Comparison of ENCODE assay signal across 22 mouse cellular contexts in the genomic region with DNA sequence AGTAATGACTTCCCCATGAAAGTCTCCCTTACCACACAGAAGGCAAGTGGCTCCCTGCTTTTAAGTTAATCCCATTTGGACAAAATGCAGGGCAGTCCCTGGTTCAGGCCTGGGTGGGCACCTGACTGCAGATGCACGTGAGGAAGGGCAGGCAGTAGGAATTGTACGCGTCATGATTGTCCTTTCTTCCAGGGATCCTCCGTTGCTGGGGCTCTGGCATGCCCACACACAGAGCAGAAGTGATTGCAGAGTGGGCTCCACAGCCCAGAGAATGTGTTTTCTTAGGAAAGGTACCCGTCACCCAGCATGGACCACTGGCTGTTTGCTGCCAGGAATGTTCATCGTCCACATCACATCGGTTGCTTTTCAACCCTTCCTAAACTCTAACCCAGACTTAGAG. TPM values are rescaled to one million over a fixed set of nuclear protein-coding genes. Genes with fewer than 3 reads are reported as not detected.
DNase-seq lines count a peak whose midpoint lies in the region; ATAC-seq and TF ChIP-seq lines count a peak whose summit lies in the region.
"Had no signal": no experiment of that assay in that cellular context is flagged by ENCODE, and none has a peak within 500 bp of the region (broad histone marks: within the 10 kb centered on the region; RNA-seq: fewer than 3 reads in every experiment).

No protein-coding gene starts in this region.

- peak; percentile 71 for DNase-seq in heart, adult 11 months
- no peak for DNase-seq in heart, adult 2 months
- no peak for DNase-seq in liver, embryonic 11.5 days (ENCODE audit: low spot score)
- DNase-seq in midbrain, embryonic 11.5 days (ENCODE audit: low spot score, missing footprints): peak; percentile 8
- no peak for DNase-seq in neural tube, embryonic 10.5 days (ENCODE audit: extremely low spot score, low spot score)
- DNase-seq: adrenal gland, adult 2 months; adrenal gland, adult 8-10 months; adrenal gland, postnatal 10 days; adrenal gland, postnatal 14 days; adrenal gland, postnatal 25 days; adrenal gland, postnatal 36 days; B cell, adult 2 months; cerebellum, adult 11 months; cerebellum, adult 11-12 months had no signal

- H3K4me2 ChIP-seq in liver, embryonic 12.5 days: no peak overlapping the region
- no peak overlapping the region for H3K4me2 ChIP-seq in liver, embryonic 11.5 days
- no peak overlapping the region for H3K4me2 ChIP-seq in midbrain, embryonic 11.5 days
- no peak overlapping the region for H3K4me2 ChIP-seq in midbrain, embryonic 13.5 days (replicated peaks)
- no peak overlapping the region for H3K4me2 ChIP-seq in neural tube, embryonic 15.5 days

- peaks cover 5% of the 10 kb centered on the region; the same call in 1 of the 2 replicates for H3K79me2 ChIP-seq in heart, adult 2 months (replicated peaks; ENCODE audit: control insufficient read depth, insufficient read depth, low read length)

- 90% methylated on average over 7 of the region's 7 CpGs for WGBS in heart, adult 2 months
- WGBS in liver, embryonic 12.5 days (ENCODE audit: insufficient replicate concordance): 88% methylated on average over 7 of the region's 7 CpGs
- 91% methylated on average over 7 of the region's 7 CpGs for WGBS in liver, embryonic 11.5 days
- 87% methylated on average over 7 of the region's 7 CpGs for WGBS in midbrain, embryonic 11.5 days
- WGBS in midbrain, embryonic 13.5 days: 80% methylated on average over 7 of the region's 7 CpGs
- 79% methylated on average over 7 of the region's 7 CpGs for WGBS in neural tube, embryonic 15.5 days

- no peak for TF ChIP-seq POLR2A in heart, adult 2 months (IDR thresholded peaks at IDR 0.05; ENCODE audit: insufficient read depth, low read depth, low read length)

- H3K9ac ChIP-seq in heart, adult 2 months (ENCODE audit: low read depth, low read length): no peak overlapping the region
- H3K9ac ChIP-seq in liver, embryonic 12.5 days: no peak overlapping the region
- H3K9ac ChIP-seq in liver, embryonic 11.5 days (ENCODE audit: low read depth, low read length): no peak overlapping the region
- no peak overlapping the region for H3K9ac ChIP-seq in midbrain, embryonic 11.5 days (ENCODE audit: low read length)
- no peak overlapping the region for H3K9ac ChIP-seq in midbrain, embryonic 13.5 days (replicated peaks)
- no peak overlapping the region for H3K9ac ChIP-seq in neural tube, embryonic 15.5 days (replicated peaks)

- H3K27ac ChIP-seq in heart, adult 2 months: no peak overlapping the region
- H3K27ac ChIP-seq in liver, embryonic 12.5 days: 0 out of 2 replicates have a peak overlapping the region, but pooled peaks have one; percentile 1
- H3K27ac ChIP-seq in liver, embryonic 11.5 days (ENCODE audit: low read depth, low read length): no peak overlapping the region
- H3K27ac ChIP-seq in midbrain, embryonic 11.5 days (ENCODE audit: low read depth, low read length): no peak overlapping the region
- no peak overlapping the region for H3K27ac ChIP-seq in midbrain, embryonic 13.5 days
- 0 out of 2 replicates have a peak overlapping the region, but pooled peaks have one; percentile 18 for H3K27ac ChIP-seq in neural tube, embryonic 15.5 days (replicated peaks)

- H3K27me3 ChIP-seq in heart, adult 2 months (ENCODE audit: control insufficient read depth, insufficient read depth, low read length): no peaks in the 10 kb centered on the region
- no peaks in the 10 kb centered on the region for H3K27me3 ChIP-seq in liver, embryonic 12.5 days (replicated peaks)
- H3K27me3 ChIP-seq in liver, embryonic 11.5 days (replicated peaks; ENCODE audit: control insufficient read depth, insufficient read depth, low read length): no peaks in the 10 kb centered on the region
- no peaks in the 10 kb centered on the region for H3K27me3 ChIP-seq in midbrain, embryonic 11.5 days (ENCODE audit: control insufficient read depth, insufficient read depth, low read length)
- no peaks in the 10 kb centered on the region for H3K27me3 ChIP-seq in midbrain, embryonic 13.5 days
- no peaks in the 10 kb centered on the region for H3K27me3 ChIP-seq in neural tube, embryonic 15.5 days (replicated peaks)
- H3K27me3 ChIP-seq: CH12.LX, Patski had no signal

- TF ChIP-seq EP300 in heart, adult 2 months (IDR thresholded peaks at IDR 0.05; ENCODE audit: insufficient read depth, low read depth, low read length): no peak

- peaks cover 6% of the 10 kb centered on the region; the same call in 1 of the 2 replicates for H3K36me3 ChIP-seq in heart, adult 2 months (ENCODE audit: control insufficient read depth, insufficient read depth, low read length)
- peaks cover 34% of the 10 kb centered on the region for H3K36me3 ChIP-seq in liver, embryonic 12.5 days
- no peaks in the 10 kb centered on the region for H3K36me3 ChIP-seq in liver, embryonic 11.5 days (ENCODE audit: control insufficient read depth, insufficient read depth, low read length)
- no peaks in the 10 kb centered on the region for H3K36me3 ChIP-seq in midbrain, embryonic 11.5 days (ENCODE audit: control insufficient read depth, insufficient read depth, low read length)
- H3K36me3 ChIP-seq in midbrain, embryonic 13.5 days: no peaks in the 10 kb centered on the region
- H3K36me3 ChIP-seq in neural tube, embryonic 15.5 days: no peaks in the 10 kb centered on the region

- no peak for TF ChIP-seq CTCF in heart, adult 2 months (IDR thresholded peaks at IDR 0.05)

- ATAC-seq in liver, embryonic 12.5 days: no peak
- ATAC-seq in liver, embryonic 11.5 days (replicated peaks; ENCODE audit: low FRiP score): no peak
- ATAC-seq in midbrain, embryonic 11.5 days (ENCODE audit: low FRiP score): no peak
- ATAC-seq in midbrain, embryonic 13.5 days: no peak
- no peak for ATAC-seq in neural tube, embryonic 15.5 days (ENCODE audit: low FRiP score)
- ATAC-seq: activated CD4-positive, CD25-positive, alpha-beta regulatory T cell, adult 4 months; CD4-positive, CD25-positive, alpha-beta regulatory T cell, adult 4 months; Patski had no signal

- intact Hi-C loops in heart, adult 2 months (cut with DNase I): loop anchor here (2.0 kb wide), 1 partner anchor 32 kb away; no protein-coding TSS in a partner anchor

- H3K4me3 ChIP-seq in heart, adult 2 months: no peak overlapping the region
- H3K4me3 ChIP-seq in liver, embryonic 12.5 days: no peak overlapping the region
- no peak overlapping the region for H3K4me3 ChIP-seq in liver, embryonic 11.5 days (ENCODE audit: low read depth, low read length)
- no peak overlapping the region for H3K4me3 ChIP-seq in midbrain, embryonic 11.5 days (ENCODE audit: low read depth, low read length)
- no peak overlapping the region for H3K4me3 ChIP-seq in midbrain, embryonic 13.5 days (replicated peaks)
- H3K4me3 ChIP-seq in neural tube, embryonic 15.5 days (replicated peaks): no peak overlapping the region

- peaks cover 4% of the 10 kb centered on the region for H3K4me1 ChIP-seq in heart, adult 2 months (ENCODE audit: control insufficient read depth, insufficient read depth, low read length)
- H3K4me1 ChIP-seq in liver, embryonic 12.5 days: peaks cover 35% of the 10 kb centered on the region
- H3K4me1 ChIP-seq in liver, embryonic 11.5 days (replicated peaks; ENCODE audit: control insufficient read depth, insufficient read depth, low read length): peaks cover 4% of the 10 kb centered on the region; the same call in 1 of the 2 replicates
- H3K4me1 ChIP-seq in midbrain, embryonic 11.5 days (ENCODE audit: control insufficient read depth, insufficient read depth, low read length): no peaks in the 10 kb centered on the region; the same call in 1 of the 2 replicates
- H3K4me1 ChIP-seq in midbrain, embryonic 13.5 days (replicated peaks): peaks cover 26% of the 10 kb centered on the region
- H3K4me1 ChIP-seq in neural tube, embryonic 15.5 days: peaks cover 23% of the 10 kb centered on the region

- H3K9me3 ChIP-seq in liver, embryonic 12.5 days (replicated peaks): no peaks in the 10 kb centered on the region
- H3K9me3 ChIP-seq in liver, embryonic 11.5 days (ENCODE audit: control insufficient read depth, low read length): no peaks in the 10 kb centered on the region
- H3K9me3 ChIP-seq in midbrain, embryonic 11.5 days (ENCODE audit: control insufficient read depth, low read length): no peaks in the 10 kb centered on the region
- no peaks in the 10 kb centered on the region for H3K9me3 ChIP-seq in midbrain, embryonic 13.5 days
- no peaks in the 10 kb centered on the region for H3K9me3 ChIP-seq in neural tube, embryonic 15.5 days (replicated peaks)
- H3K9me3 ChIP-seq: G1E had no signal

RNA-seq across cellular contexts. Expression of a gene that starts 53.2 kb away (rescaled TPM):
- total RNA-seq in heart, adult 2 months (2021): 10 to 100 TPM; 12.3 to 13.4 TPM
- 4.8 and 7.5 TPM in 2 replicates for polyA plus RNA-seq in heart, adult 2 months (2012; rRNA removed)
- 11.3 and 12.0 TPM in 2 replicates for polyA plus RNA-seq in liver, embryonic 12.5 days (2016; fragmentation: Nextera tagmentation; extraction: Ambion mirVana)
- polyA plus RNA-seq in liver, embryonic 11.5 days (2014; fragmentation: Nextera tagmentation; extraction: Ambion mirVana): 22.4 and 23.1 TPM in 2 replicates
- polyA plus RNA-seq in midbrain, embryonic 11.5 days (2014; fragmentation: Nextera tagmentation; extraction: Ambion mirVana): 18.4 and 20.4 TPM in 2 replicates
- polyA plus RNA-seq in midbrain, embryonic 13.5 days (2015; fragmentation: Nextera tagmentation; extraction: Ambion mirVana): 11.1 and 11.8 TPM in 2 replicates
- 9.9 and 10.7 TPM in 2 replicates for polyA plus RNA-seq in neural tube, embryonic 15.5 days (2015; fragmentation: Nextera tagmentation; extraction: Ambion mirVana)

Comparison
In these comparisons a context has a peak if more than half of its experiments do, and no peak if none do; other contexts are left out.
1. DNase-seq: peak in heart, adult 11 months (single experiment) and midbrain, embryonic 11.5 days (single experiment); none in heart, adult 2 months (0 of 2), liver, embryonic 11.5 days (single experiment) and neural tube, embryonic 10.5 days (single experiment).
2. H3K27ac ChIP-seq: peak in liver, embryonic 12.5 days (single experiment) and neural tube, embryonic 15.5 days (single experiment); none in heart, adult 2 months (single experiment), liver, embryonic 11.5 days (single experiment), midbrain, embryonic 11.5 days (single experiment) and midbrain, embryonic 13.5 days (single experiment).